Mouse (Mus musculus) MEL (cell line): Measurements from ENCODE around the gene Dok4. TPM values are rescaled to one million over a fixed set of nuclear protein-coding genes. Genes with fewer than 3 reads are reported as not detected.

ENCODE experiments used
- DNase-seq: peaks from one replicate; pipeline ENCODE4 v3.0.0; 2011; ENCODE audit warnings: low read depth, low spot score
- H3K27ac ChIP-seq: 2 replicates; pipeline ENCODE4 v1.5.1; 2012; ENCODE audit warnings: low read depth, mild to moderate bottlenecking, control low read depth, low read length, moderate library complexity; ENCODE audit not compliant: control insufficient read depth
- H3K27me3 ChIP-seq, 2 experiments: fragments of 150-350 bp in 1 of 2; sonication (generic) in 1 of 2; 2 replicates each; pipeline ENCODE4 v1.6.1; 2012; ENCODE audit warnings: low read length in 2 of 2, mild to moderate bottlenecking in 2 of 2, improper control_type of control experiment in 1 of 2, moderate library complexity in 1 of 2; ENCODE audit not compliant: insufficient read depth in 2 of 2, control insufficient read depth in 1 of 2
- H3K36me3 ChIP-seq, 2 experiments: 2 replicates each; pipeline ENCODE4 v1.6.1; 2012 to 2014; ENCODE audit warnings: low read length in 2 of 2, improper control_type of control experiment in 1 of 2, inconsistent platforms in 1 of 2, mild to moderate bottlenecking in 1 of 2; ENCODE audit not compliant: insufficient read depth in 2 of 2, control insufficient read depth in 1 of 2
- H3K4me1 ChIP-seq, 2 experiments: fragments of 150-350 bp in 1 of 2; sonication (generic) in 1 of 2; 2 replicates each; pipeline ENCODE4 v1.6.1; 2012; ENCODE audit warnings: low read length in 2 of 2, improper control_type of control experiment in 1 of 2, mild to moderate bottlenecking in 1 of 2; ENCODE audit not compliant: insufficient read depth in 2 of 2, control insufficient read depth in 1 of 2
- H3K4me3 ChIP-seq, 2 experiments: fragments of 150-350 bp in 1 of 2; sonication (generic) in 1 of 2; 2 replicates each; pipeline ENCODE4 v1.5.1; 2012; ENCODE audit warnings: low read depth in 2 of 2, low read length in 2 of 2, mild to moderate bottlenecking in 2 of 2, moderate library complexity in 2 of 2, control low read depth in 1 of 2, improper control_type of control experiment in 1 of 2; ENCODE audit not compliant: control insufficient read depth in 1 of 2, insufficient read depth in 1 of 2
- H3K79me2 ChIP-seq: 2 replicates; pipeline ENCODE4 v1.6.1; 2012; ENCODE audit warnings: mild to moderate bottlenecking, low read length, moderate library complexity; ENCODE audit not compliant: control insufficient read depth, poor library complexity, insufficient read depth
- H3K9ac ChIP-seq: 2 replicates; pipeline ENCODE4 v1.6.1; 2012; ENCODE audit warnings: low read depth, mild to moderate bottlenecking, control low read depth, low read length, moderate library complexity; ENCODE audit not compliant: control insufficient read depth, poor library complexity, severe bottlenecking
- H3K9me3 ChIP-seq: fragments of 150-350 bp; sonication (generic); replicated peaks from 2 replicates; pipeline ENCODE4 v1.6.1; 2012; ENCODE audit warnings: mild to moderate bottlenecking, low read length, improper control_type of control experiment, moderate library complexity; ENCODE audit not compliant: insufficient read depth
- CTCF ChIP-seq, 3 experiments: IDR thresholded peaks in 2 of 3; conservative IDR thresholded peaks in 1 of 3; 2 replicates each; pipeline ENCODE4 v1.5.1; 2011 to 2012; ENCODE audit warnings: low read length in 3 of 3, low read depth in 2 of 3, mild to moderate bottlenecking in 2 of 3, improper control_type of control experiment in 1 of 3, inconsistent platforms in 1 of 3, mixed read lengths in 1 of 3, moderate library complexity in 1 of 3; ENCODE audit not compliant: control insufficient read depth in 1 of 3, insufficient read depth in 1 of 3, poor library complexity in 1 of 3, severe bottlenecking in 1 of 3
- GABPA ChIP-seq: IDR thresholded peaks from 2 replicates; pipeline ENCODE4 v1.6.1; 2012; ENCODE audit warnings: low read depth, mild to moderate bottlenecking, inconsistent platforms, low read length, improper control_type of control experiment, moderate library complexity
- MAX ChIP-seq: IDR thresholded peaks from 2 replicates; pipeline ENCODE4 v1.6.1; 2011; ENCODE audit warnings: low read length, improper control_type of control experiment
- MAZ ChIP-seq: IDR thresholded peaks from 2 replicates; pipeline ENCODE4 v1.6.1; 2012; ENCODE audit warnings: low read depth, mild to moderate bottlenecking, inconsistent platforms, low read length, improper control_type of control experiment
- MYB ChIP-seq: IDR thresholded peaks from 2 replicates; pipeline ENCODE4 v1.6.1; 2011; ENCODE audit warnings: mild to moderate bottlenecking, low read depth, low read length, improper control_type of control experiment
- NRF1 ChIP-seq: IDR thresholded peaks from 2 replicates; pipeline ENCODE4 v1.6.1; 2014; ENCODE audit warnings: low read depth, mild to moderate bottlenecking, inconsistent platforms, low read length, improper control_type of control experiment, moderate library complexity; ENCODE audit not compliant: poor library complexity, insufficient read depth, severe bottlenecking
- POLR2A ChIP-seq, 2 experiments: IDR thresholded peaks; 2 replicates each; pipeline ENCODE4 v1.6.1; 2011 to 2012; ENCODE audit warnings: low read length in 2 of 2, mild to moderate bottlenecking in 2 of 2, control low read depth in 1 of 2, improper control_type of control experiment in 1 of 2, low read depth in 1 of 2, moderate library complexity in 1 of 2; ENCODE audit not compliant: control insufficient read depth in 1 of 2, insufficient read depth in 1 of 2, poor library complexity in 1 of 2
- RAD21 ChIP-seq: IDR thresholded peaks from 2 replicates; pipeline ENCODE4 v1.6.1; 2011; ENCODE audit warnings: mild to moderate bottlenecking, low read depth, low read length, improper control_type of control experiment
- RCOR1 ChIP-seq: IDR thresholded peaks from 2 replicates; pipeline ENCODE4 v1.6.1; 2012; ENCODE audit warnings: low read depth, mild to moderate bottlenecking, inconsistent platforms, low read length, improper control_type of control experiment
- SMC3 ChIP-seq: IDR thresholded peaks from 2 replicates; pipeline ENCODE4 v1.6.1; 2011; ENCODE audit warnings: low read depth, low read length, improper control_type of control experiment
- ZC3H11A ChIP-seq: IDR thresholded peaks from 2 replicates; pipeline ENCODE4 v1.6.1; 2012; ENCODE audit warnings: low read depth, mild to moderate bottlenecking, inconsistent platforms, low read length, improper control_type of control experiment
- polyA plus RNA-seq, 2 experiments: library from polyadenylated mRNA; stranded (reverse) in 1 of 2; unstranded in 1 of 2; fragments of >175 nt in 1 of 2; fragments of >200 nt in 1 of 2; gene quantifications; 2 replicates each; pipeline versions ENCODE4 v1.2.1 to v1.2.4; 2012; ENCODE audit warnings: low replicate concordance in 2 of 2, low read depth in 1 of 2; ENCODE audit not compliant: insufficient read length in 2 of 2, insufficient read depth in 1 of 2, missing spikeins in 1 of 2
- total RNA-seq: library from RNA; depleted of rRNA; stranded (reverse); fragments of 300-350 nt; gene quantifications from 2 replicates; pipeline ENCODE4 v1.2.3, GENCODE M21; 2012

The Dok4 gene
- total and polyA plus RNA-seq, 3 experiments = 1.5 to 3.2 TPM; not detected in 1

DNA sequence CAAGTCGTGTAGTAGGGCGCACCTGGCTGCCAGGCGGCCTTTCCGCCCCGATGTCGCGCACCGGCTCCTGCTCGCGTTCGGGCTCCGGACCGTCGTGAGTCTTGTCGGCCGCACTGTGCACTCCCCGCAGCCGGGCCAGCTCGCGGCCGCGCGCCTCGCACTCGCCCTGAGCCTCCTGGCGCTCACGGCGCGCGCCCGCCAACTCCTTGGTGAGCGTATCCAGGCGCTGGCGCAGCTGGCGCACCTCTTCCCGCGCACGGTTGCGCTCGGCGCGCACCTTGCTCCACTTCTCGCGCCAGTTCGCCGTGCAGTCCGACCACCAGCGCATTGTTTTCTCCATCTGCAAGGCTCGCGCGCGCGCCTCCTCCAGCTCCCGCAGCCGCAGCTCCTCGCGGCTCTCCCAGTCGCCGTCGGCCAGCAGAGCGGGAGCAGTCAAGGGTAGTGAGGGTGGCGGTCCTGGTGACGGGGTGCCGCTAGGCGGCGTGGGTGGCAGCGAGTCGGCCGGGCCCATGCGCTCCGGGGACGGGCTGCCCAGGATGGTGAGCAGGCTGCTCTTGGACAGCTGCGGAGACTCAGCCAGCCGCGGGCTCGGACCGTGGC, 37.0 kb upstream of the Dok4 start:
- Histone ChIP-seq H3K79me2 (no peaks in the 10 kb centered on the region; the same call in 1 of the 2 replicates), H3K9me3 (no peaks in the 10 kb centered on the region), H3K27ac (no peak overlapping the region), H3K9ac (no peak overlapping the region), H3K4me1 (peaks cover 0 to 9% of the 10 kb centered on the region in 2 experiments; a peak in 2 of 4 replicates), H3K27me3 (peaks cover 0 to 2% of the 10 kb centered on the region in 2 experiments; a peak in 3 of 4 replicates), H3K4me3 (no peak overlapping the region), H3K36me3 (peaks cover 0 to 3% of the 10 kb centered on the region in 2 experiments; a peak in 2 of 4 replicates)
- TF ChIP-seq POLR2A (IDR thresholded peaks at IDR 0.05; ENCODE audit: control insufficient read depth in 1 of 2, insufficient read depth in 1 of 2, low read depth in 1 of 2, low read length in 2 of 2, poor library complexity in 1 of 2) = peak in 1 of 2 experiments; percentile 17; a peak in 1 of 4 replicates
- TF ChIP-seq RCOR1 = no peak
- no peak for DNase-seq

DNA sequence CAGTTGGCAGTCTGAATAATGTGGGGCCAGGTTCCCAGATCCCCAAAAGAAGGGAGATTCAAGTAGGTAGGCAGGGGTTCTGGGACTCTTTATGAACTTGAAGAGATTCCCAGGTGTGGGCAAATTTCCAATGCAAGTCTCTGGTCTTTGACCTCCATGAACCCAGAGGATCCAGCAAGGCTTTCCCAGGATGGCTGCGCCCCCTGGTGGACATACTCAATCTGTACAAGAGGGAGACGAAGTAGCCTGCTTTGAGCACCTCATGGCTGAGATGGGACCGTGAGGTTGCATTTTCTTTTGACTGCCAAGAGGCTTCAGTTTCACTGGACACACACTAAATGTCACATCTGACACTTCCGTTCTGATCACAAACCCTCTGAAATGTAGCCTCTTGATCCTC, 32.7 kb upstream of the Dok4 start:
- H3K79me2 ChIP-seq = no peaks in the 10 kb centered on the region
- no peak overlapping the region for H3K9ac ChIP-seq
- no peaks in the 10 kb centered on the region for H3K4me1 ChIP-seq
- no peak overlapping the region for H3K27ac ChIP-seq
- TF ChIP-seq SMC3 = peak; percentile 94
- TF ChIP-seq ZC3H11A = peak; percentile 70
- peak; percentile 90 to 95 (median 95) for TF ChIP-seq CTCF (IDR thresholded peaks at IDR 0.05 in 2 of 3, conservative IDR thresholded peaks at IDR 0.05 in 1 of 3; ENCODE audit: control insufficient read depth in 1 of 3, insufficient read depth in 1 of 3, low read depth in 2 of 3, low read length in 3 of 3, poor library complexity in 1 of 3, severe bottlenecking in 1 of 3)
- TF ChIP-seq RAD21 = peak; percentile 84
- TF ChIP-seq MYB = no peak
- peak; percentile 39; the same call in 1 of the 2 replicates for TF ChIP-seq MAZ
- 0 out of 2 replicates have a peak, but pooled peaks have one; percentile 26 for TF ChIP-seq MAX
- TF ChIP-seq NRF1 = no peak
- H3K27me3 ChIP-seq = no peaks in the 10 kb centered on the region
- H3K36me3 ChIP-seq = no peaks in the 10 kb centered on the region
- peak; percentile 75 for DNase-seq
- H3K4me3 ChIP-seq = no peak overlapping the region
- no peaks in the 10 kb centered on the region for H3K9me3 ChIP-seq

GRCm38 (mm10) chr8:94907591-94908300, 31.6 kb upstream of the Dok4 start:
- no peak for DNase-seq
- no peaks in the 10 kb centered on the region for H3K79me2 ChIP-seq
- no peaks in the 10 kb centered on the region for H3K4me1 ChIP-seq
- H3K9ac ChIP-seq = no peak overlapping the region
- TF ChIP-seq GABPA = no peak
- TF ChIP-seq, all 39 proteins: peak for 0
- no peak overlapping the region for H3K27ac ChIP-seq
- H3K36me3 ChIP-seq = no peaks in the 10 kb centered on the region
- H3K9me3 ChIP-seq = no peaks in the 10 kb centered on the region
- no peaks in the 10 kb centered on the region for H3K27me3 ChIP-seq
- H3K4me3 ChIP-seq = no peak overlapping the region
